Mouse (Mus musculus): ENCODE measurements around the gene 9330182L06Rik. TPM values are rescaled to one million over a fixed set of nuclear protein-coding genes. Genes with fewer than 3 reads are reported as not detected.

9330182L06Rik gene
- polyA plus RNA-seq, 1 experiment = 0.81 TPM

DNA sequence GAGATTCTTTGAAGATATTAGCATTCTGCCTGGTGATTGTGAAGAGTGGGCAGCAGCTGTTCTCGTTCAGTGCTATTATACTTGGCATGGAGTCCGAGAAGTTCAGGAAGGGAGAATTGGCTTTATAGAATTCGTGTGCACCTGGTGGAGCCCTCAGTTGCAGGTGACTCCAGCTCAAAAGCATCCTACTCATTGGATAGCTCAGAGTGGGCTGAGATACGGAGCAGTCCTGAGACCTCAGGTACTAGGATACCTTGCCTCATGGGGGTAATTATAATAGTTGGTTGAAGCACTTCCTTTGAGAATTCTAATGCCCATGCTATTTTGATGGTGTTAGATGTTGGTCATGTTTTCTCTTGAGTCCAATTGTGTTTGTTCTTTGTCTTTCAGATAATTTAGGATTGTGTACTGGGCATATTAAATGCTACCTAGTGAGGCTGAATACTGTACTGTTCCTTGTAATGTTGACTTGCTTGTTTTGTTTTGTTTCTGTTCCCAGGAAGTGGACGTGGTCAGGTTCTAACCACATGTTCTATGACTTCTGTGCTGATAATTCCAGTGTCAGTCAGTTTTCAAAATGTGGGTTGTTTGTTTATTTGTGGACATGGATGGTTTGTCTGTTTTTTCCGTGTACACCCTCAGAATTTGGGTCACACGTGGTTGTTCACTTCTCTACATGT, 96.2 kb downstream of the 9330182L06Rik start:
- Histone ChIP-seq H3K4me1 (ENCODE audit: control insufficient read depth, insufficient read depth, low read length) (no peaks in the 10 kb centered on the region), H3K27me3 (ENCODE audit: control insufficient read depth, insufficient read depth, low read length) (no peaks in the 10 kb centered on the region), H3K36me3 (ENCODE audit: control insufficient read depth, insufficient read depth, low read length) (no peaks in the 10 kb centered on the region), H3K4me3 (ENCODE audit: control insufficient read depth, low read depth, low read length) (no peak overlapping the region), H3K27ac (ENCODE audit: control insufficient read depth, insufficient read depth, low read depth, low read length) (no peak overlapping the region)
- TF ChIP-seq POLR2A (IDR thresholded peaks at IDR 0.05; ENCODE audit: control insufficient read depth, low read depth, low read length) (no peak), CTCF (IDR thresholded peaks at IDR 0.05; ENCODE audit: control insufficient read depth, insufficient read depth, insufficient replicate concordance, low read depth, low read length) (no peak)

DNA sequence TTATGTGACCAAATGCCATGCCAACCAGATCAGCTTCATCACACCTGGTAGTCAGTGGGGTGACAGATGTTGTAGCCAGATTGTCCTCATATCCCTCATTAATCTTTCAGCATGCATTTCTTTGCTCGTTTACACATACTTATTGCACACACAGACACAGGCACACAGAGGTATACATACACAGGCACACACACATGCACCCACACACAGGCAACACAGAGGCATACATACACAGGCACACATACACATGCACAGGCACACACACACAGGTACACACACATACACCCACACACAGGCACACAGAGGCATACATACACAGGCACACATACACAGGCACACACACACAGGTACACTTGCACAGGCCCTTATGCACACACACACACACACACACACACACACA, 99.0 kb downstream of the 9330182L06Rik start:
- TF ChIP-seq POLR2A (IDR thresholded peaks at IDR 0.05; ENCODE audit: control insufficient read depth, low read depth, low read length) (no peak), CTCF (IDR thresholded peaks at IDR 0.05; ENCODE audit: control insufficient read depth, insufficient read depth, insufficient replicate concordance, low read depth, low read length) (no peak)
- Histone ChIP-seq H3K4me1 (ENCODE audit: control insufficient read depth, insufficient read depth, low read length) (no peaks in the 10 kb centered on the region), H3K27ac (ENCODE audit: control insufficient read depth, insufficient read depth, low read depth, low read length) (no peak overlapping the region), H3K36me3 (ENCODE audit: control insufficient read depth, insufficient read depth, low read length) (no peaks in the 10 kb centered on the region), H3K27me3 (ENCODE audit: control insufficient read depth, insufficient read depth, low read length) (no peaks in the 10 kb centered on the region), H3K4me3 (ENCODE audit: control insufficient read depth, low read depth, low read length) (no peak overlapping the region)

DNA sequence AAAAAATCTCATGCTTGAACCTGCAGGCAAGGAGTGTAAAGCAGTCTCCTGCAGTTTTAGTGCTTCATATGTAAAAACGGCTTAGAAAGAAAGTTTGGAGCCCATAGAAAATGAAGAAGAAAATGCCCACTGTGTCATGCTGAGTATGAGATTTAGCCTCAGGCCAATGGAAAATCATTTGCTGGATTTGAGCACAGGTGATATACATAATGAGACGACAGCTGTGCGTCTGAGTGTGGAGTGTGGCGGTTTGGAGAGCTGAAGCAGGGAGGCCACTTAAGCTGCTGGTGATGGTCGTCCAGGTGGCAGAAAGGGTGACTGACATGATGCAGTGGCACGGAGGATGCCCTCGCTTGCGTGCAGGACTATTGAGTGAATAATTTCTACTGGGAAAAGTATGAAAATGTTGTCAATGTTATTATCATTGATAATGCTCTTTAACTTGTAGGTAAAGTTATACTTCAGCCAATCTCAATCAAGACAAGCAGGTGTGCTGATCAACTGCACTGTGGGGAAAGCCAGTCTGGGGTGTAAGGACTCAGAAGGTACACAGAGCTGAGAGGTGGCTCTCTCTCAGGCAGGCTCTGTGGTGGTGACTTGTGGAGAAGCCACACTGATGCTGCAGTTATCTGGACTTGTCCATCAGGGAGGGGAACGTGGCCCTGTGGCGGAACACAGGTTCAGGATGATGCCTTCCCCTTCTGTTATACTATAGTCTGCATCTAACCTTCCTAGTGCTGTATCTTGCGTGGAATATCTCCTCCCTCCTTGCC, 102.2 kb downstream of the 9330182L06Rik start:
- H3K4me3 ChIP-seq (ENCODE audit: control insufficient read depth, low read depth, low read length) = no peak overlapping the region
- H3K27ac ChIP-seq (ENCODE audit: control insufficient read depth, insufficient read depth, low read depth, low read length) = no peak overlapping the region
- no peak for TF ChIP-seq CTCF (IDR thresholded peaks at IDR 0.05; ENCODE audit: control insufficient read depth, insufficient read depth, insufficient replicate concordance, low read depth, low read length)
- no peaks in the 10 kb centered on the region for H3K4me1 ChIP-seq (ENCODE audit: control insufficient read depth, insufficient read depth, low read length)
- H3K36me3 ChIP-seq (ENCODE audit: control insufficient read depth, insufficient read depth, low read length) = no peaks in the 10 kb centered on the region
- no peaks in the 10 kb centered on the region for H3K27me3 ChIP-seq (ENCODE audit: control insufficient read depth, insufficient read depth, low read length)

DNA sequence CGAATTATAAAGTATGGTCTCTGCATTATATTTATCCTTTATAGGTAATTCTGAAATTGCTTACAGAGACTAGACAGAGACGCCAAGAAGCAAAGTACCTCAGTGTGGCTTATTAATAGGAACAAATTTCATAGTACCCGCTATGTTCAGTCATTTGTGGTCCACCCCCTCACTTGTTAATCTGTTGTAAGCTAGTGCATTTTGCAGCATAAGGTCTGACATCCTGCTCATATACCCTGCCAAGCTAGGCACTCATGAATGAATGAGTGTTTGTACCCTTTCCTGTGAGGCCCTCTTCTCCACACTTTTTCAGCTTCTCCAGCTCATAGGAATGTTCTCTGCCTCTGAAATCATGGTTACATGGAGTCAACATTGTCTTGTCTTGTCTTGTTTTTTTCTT, 105.2 kb downstream of the 9330182L06Rik start:
- H3K4me1 ChIP-seq (ENCODE audit: control insufficient read depth, insufficient read depth, low read length) = no peaks in the 10 kb centered on the region
- no peaks in the 10 kb centered on the region for H3K27me3 ChIP-seq (ENCODE audit: control insufficient read depth, insufficient read depth, low read length)
- no peak for TF ChIP-seq POLR2A (IDR thresholded peaks at IDR 0.05; ENCODE audit: control insufficient read depth, low read depth, low read length)
- no peak for TF ChIP-seq CTCF (IDR thresholded peaks at IDR 0.05; ENCODE audit: control insufficient read depth, insufficient read depth, insufficient replicate concordance, low read depth, low read length)

DNA sequence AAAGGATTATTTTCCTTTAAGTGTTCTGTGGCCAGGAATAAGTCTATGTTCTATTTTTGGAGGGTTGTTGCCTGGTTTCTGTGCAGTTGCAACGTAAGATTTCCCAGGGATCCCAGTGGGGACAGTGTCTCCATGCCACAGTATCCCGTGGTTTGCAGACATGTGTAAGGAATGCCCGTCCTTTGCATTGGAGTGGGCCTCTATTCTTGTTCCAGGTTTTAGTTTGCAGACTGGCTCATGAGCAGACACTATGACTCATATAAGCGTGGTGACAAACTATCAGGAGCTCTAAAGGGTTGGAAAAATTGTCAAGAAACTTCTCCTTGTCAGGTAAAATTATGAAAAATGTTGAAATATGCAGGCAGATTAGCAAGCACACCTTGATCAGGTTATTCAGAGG, 107.4 kb downstream of the 9330182L06Rik start:
- no peak for TF ChIP-seq POLR2A (IDR thresholded peaks at IDR 0.05; ENCODE audit: control insufficient read depth, low read depth, low read length)
- no peak for TF ChIP-seq CTCF (IDR thresholded peaks at IDR 0.05; ENCODE audit: control insufficient read depth, insufficient read depth, insufficient replicate concordance, low read depth, low read length)
- H3K27ac ChIP-seq (ENCODE audit: control insufficient read depth, insufficient read depth, low read depth, low read length) = no peak overlapping the region
- H3K27me3 ChIP-seq (ENCODE audit: control insufficient read depth, insufficient read depth, low read length) = no peaks in the 10 kb centered on the region
- H3K4me3 ChIP-seq (ENCODE audit: control insufficient read depth, low read depth, low read length) = no peak overlapping the region
- H3K36me3 ChIP-seq (ENCODE audit: control insufficient read depth, insufficient read depth, low read length) = no peaks in the 10 kb centered on the region
- no peaks in the 10 kb centered on the region for H3K4me1 ChIP-seq (ENCODE audit: control insufficient read depth, insufficient read depth, low read length)

More for the DNA sequence above, 105.2 kb downstream of the 9330182L06Rik start:
- no peak overlapping the region for H3K27ac ChIP-seq (ENCODE audit: control insufficient read depth, insufficient read depth, low read depth, low read length)
- H3K4me3 ChIP-seq (ENCODE audit: control insufficient read depth, low read depth, low read length) = no peak overlapping the region
- H3K36me3 ChIP-seq (ENCODE audit: control insufficient read depth, insufficient read depth, low read length) = no peaks in the 10 kb centered on the region

DNA sequence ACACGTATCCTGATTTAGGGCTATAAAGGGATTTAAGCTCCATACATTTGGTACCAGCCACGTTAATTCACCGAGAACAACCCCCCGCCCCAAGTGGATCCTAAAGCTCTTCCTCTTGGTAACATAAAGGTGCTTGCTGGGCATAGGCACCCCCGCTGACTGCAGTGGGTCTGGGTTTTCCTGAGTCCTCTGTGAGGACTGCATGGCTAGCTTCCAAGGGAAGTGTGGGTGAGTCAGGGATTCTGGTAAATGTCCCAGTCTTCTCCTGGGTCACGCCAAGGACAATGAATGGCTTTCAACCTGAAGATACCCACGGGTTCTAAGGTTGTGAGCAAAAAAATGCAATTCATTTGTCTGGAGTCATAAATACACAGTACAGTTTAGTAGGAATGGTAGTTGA, 124.0 kb downstream of the 9330182L06Rik start:
- no peak overlapping the region for H3K27ac ChIP-seq (ENCODE audit: control insufficient read depth, insufficient read depth, low read depth, low read length)
- H3K27me3 ChIP-seq (ENCODE audit: control insufficient read depth, insufficient read depth, low read length) = no peaks in the 10 kb centered on the region
- H3K4me3 ChIP-seq (ENCODE audit: control insufficient read depth, low read depth, low read length) = no peak overlapping the region
- no peak for TF ChIP-seq CTCF (IDR thresholded peaks at IDR 0.05; ENCODE audit: control insufficient read depth, insufficient read depth, insufficient replicate concordance, low read depth, low read length)
- no peak for TF ChIP-seq POLR2A (IDR thresholded peaks at IDR 0.05; ENCODE audit: control insufficient read depth, low read depth, low read length)
- no peaks in the 10 kb centered on the region for H3K4me1 ChIP-seq (ENCODE audit: control insufficient read depth, insufficient read depth, low read length)
- H3K36me3 ChIP-seq (ENCODE audit: control insufficient read depth, insufficient read depth, low read length) = no peaks in the 10 kb centered on the region

DNA sequence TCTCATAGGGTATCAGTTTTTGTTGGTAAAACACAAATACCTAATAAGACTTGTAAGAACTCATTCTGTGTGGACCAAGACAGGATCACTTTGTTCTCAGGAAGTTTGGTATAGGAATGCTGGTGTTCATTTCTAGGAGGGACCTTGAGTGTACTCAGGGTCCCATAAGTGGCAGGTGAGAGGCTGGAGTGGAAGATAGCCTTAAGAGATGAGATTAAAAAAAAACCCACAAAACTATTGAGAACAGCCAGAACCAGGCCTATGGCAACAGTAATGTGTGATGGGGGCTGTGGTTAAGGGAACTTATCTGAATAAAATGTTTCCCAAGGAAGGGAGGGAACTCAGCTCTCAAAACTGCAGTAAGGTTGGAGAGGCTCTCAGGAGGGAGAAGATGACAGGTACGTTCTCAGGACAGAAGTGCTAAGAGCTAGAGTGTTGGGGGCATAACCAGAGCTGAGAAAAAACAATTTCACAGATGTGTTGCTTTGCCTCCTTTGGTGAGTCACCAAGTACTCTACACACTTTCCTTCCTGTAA, 126.0 kb downstream of the 9330182L06Rik start:
- Histone ChIP-seq H3K36me3 (ENCODE audit: control insufficient read depth, insufficient read depth, low read length) (no peaks in the 10 kb centered on the region), H3K27me3 (ENCODE audit: control insufficient read depth, insufficient read depth, low read length) (no peaks in the 10 kb centered on the region), H3K4me3 (ENCODE audit: control insufficient read depth, low read depth, low read length) (no peak overlapping the region), H3K27ac (ENCODE audit: control insufficient read depth, insufficient read depth, low read depth, low read length) (no peak overlapping the region), H3K4me1 (ENCODE audit: control insufficient read depth, insufficient read depth, low read length) (no peaks in the 10 kb centered on the region)
- TF ChIP-seq CTCF (IDR thresholded peaks at IDR 0.05; ENCODE audit: control insufficient read depth, insufficient read depth, insufficient replicate concordance, low read depth, low read length) (no peak), POLR2A (IDR thresholded peaks at IDR 0.05; ENCODE audit: control insufficient read depth, low read depth, low read length) (no peak)

All from testis, adult 2 months (tissue).